Mouse (Mus musculus): ENCODE measurements around the gene B230307C23Rik. TPM values are rescaled to one million over a fixed set of nuclear protein-coding genes. Genes with fewer than 3 reads are reported as not detected.
"Not testable (repeated sequence)": the region's sequence is repeated elsewhere in the genome, so short reads cannot be mapped to it uniquely, and the experiment has no call there.

The B230307C23Rik gene
- polyA plus RNA-seq, 1 experiment: 12.2 TPM

DNA sequence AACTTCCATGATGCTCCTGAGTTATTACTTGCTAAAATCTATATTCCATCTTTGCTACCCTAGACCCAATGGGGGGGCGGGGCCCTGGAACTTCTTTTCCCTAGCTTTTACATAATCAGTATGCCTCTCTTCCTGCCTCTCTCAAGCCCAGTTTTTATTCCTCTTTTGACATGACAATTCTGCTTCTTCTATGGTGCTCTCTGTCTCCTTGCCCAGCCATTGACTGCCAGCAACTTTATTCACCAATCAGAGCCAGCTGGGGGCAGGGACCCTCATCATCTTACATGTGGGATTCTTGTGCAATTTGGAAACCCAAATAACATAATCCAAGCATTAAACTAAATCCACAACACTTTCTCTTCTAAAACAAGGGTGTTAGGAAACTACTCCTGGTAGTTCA is 15.8 kb upstream of the B230307C23Rik start:
- H3K4me3 ChIP-seq (replicated peaks; ENCODE audit: insufficient read depth, low read depth, low read length): no peak overlapping the region
- 92% methylated on average over 1 of the region's 1 CpGs for WGBS
- no peaks in the 10 kb centered on the region for H3K4me1 ChIP-seq (ENCODE audit: control insufficient read depth, insufficient read depth, low read length)
- no peak overlapping the region for H3K27ac ChIP-seq (ENCODE audit: insufficient read depth, low read length)
- H3K27me3 ChIP-seq (ENCODE audit: control insufficient read depth, insufficient read depth, low read length): no peaks in the 10 kb centered on the region
- TF ChIP-seq CTCF (IDR thresholded peaks at IDR 0.05; ENCODE audit: borderline replicate concordance, insufficient read depth, low read depth, low read length): no peak
- no peak for TF ChIP-seq POLR2A (IDR thresholded peaks at IDR 0.05; ENCODE audit: borderline replicate concordance, insufficient read depth, low read length)
- no peak for DNase-seq

DNA sequence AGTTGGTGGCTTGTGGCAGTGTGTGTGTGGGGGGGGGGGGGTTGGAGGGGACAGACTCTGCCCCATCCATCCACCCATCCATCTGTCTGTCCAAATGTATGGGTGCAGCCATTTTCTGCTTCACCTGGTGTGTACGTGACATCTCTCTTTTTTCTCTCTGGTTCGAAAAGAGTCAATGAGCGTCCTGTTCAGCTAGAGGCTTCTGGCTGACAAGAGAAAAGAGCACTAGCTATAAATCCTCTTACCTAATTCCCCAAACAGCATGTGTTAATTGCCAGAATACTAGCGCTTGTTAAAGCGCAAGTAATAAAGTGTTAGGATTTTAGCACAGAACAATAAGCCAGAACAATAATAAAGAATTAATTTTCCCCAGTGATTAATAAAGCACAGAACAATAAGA is 12.5 kb upstream of the B230307C23Rik start:
- WGBS: 75% methylated on average over 5 of the region's 5 CpGs
- Histone ChIP-seq H3K27ac (ENCODE audit: insufficient read depth, low read length) (no peak overlapping the region), H3K4me1 (ENCODE audit: control insufficient read depth, insufficient read depth, low read length) (no peaks in the 10 kb centered on the region), H3K27me3 (ENCODE audit: control insufficient read depth, insufficient read depth, low read length) (no peaks in the 10 kb centered on the region), H3K4me3 (replicated peaks; ENCODE audit: insufficient read depth, low read depth, low read length) (no peak overlapping the region)
- no peak for DNase-seq
- TF ChIP-seq POLR2A (IDR thresholded peaks at IDR 0.05; ENCODE audit: borderline replicate concordance, insufficient read depth, low read length) (no peak), CTCF (IDR thresholded peaks at IDR 0.05; ENCODE audit: borderline replicate concordance, insufficient read depth, low read depth, low read length) (no peak)

DNA sequence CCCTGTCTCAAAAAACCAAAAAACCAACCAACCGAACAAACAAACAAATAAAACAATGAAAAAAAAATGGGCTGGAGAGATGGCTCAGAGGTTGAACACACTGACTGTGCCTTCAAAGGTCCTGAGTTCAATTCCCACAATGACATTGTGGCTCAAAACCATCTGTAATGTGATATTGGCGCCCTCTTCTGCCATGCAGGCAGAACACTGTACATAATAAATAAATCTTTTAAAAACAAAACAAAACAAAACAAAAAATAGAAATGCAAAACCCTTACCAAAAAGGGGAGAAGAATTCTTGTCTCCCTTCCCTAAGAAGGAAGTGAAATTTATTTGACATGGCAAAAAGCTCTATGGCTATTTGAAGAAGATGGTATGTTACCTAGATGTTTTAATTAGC is 5.6 kb upstream of the B230307C23Rik start:
- Histone ChIP-seq H3K4me1 (ENCODE audit: control insufficient read depth, insufficient read depth, low read length) (no peaks in the 10 kb centered on the region), H3K27me3 (ENCODE audit: control insufficient read depth, insufficient read depth, low read length) (no peaks in the 10 kb centered on the region), H3K4me3 (replicated peaks; ENCODE audit: insufficient read depth, low read depth, low read length) (no peak overlapping the region), H3K27ac (ENCODE audit: insufficient read depth, low read length) (no peak overlapping the region)
- DNase-seq: no peak
- WGBS: 75% methylated on average over 2 of the region's 2 CpGs
- no peak for TF ChIP-seq POLR2A (IDR thresholded peaks at IDR 0.05; ENCODE audit: borderline replicate concordance, insufficient read depth, low read length)
- no peak for TF ChIP-seq CTCF (IDR thresholded peaks at IDR 0.05; ENCODE audit: borderline replicate concordance, insufficient read depth, low read depth, low read length)

DNA sequence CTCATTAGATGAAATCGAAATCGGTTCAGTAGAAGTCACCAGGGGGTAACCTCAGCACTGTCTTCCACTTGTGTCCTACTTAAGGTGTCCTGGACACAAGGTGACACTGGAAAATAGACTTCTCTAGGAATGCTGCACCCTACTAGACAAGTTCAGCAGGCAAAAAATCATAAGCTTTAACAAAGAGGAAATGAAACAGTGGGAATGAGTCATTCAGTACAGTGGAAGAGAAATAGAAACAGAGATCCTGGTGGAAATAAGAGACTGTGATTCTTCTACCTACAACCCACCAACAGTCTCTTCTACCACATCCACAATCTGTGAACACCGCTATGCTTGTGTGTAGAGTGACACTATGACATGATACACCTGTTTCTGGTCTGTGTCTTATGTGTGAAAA is 4.6 kb upstream of the B230307C23Rik start:
- not testable (repeated sequence) for H3K27me3 ChIP-seq (ENCODE audit: control insufficient read depth, insufficient read depth, low read length); H3K4me3 ChIP-seq (replicated peaks; ENCODE audit: insufficient read depth, low read depth, low read length); H3K4me1 ChIP-seq (ENCODE audit: control insufficient read depth, insufficient read depth, low read length); H3K27ac ChIP-seq (ENCODE audit: insufficient read depth, low read length); DNase-seq
- 75% methylated on average over 3 of the region's 3 CpGs for WGBS

DNA sequence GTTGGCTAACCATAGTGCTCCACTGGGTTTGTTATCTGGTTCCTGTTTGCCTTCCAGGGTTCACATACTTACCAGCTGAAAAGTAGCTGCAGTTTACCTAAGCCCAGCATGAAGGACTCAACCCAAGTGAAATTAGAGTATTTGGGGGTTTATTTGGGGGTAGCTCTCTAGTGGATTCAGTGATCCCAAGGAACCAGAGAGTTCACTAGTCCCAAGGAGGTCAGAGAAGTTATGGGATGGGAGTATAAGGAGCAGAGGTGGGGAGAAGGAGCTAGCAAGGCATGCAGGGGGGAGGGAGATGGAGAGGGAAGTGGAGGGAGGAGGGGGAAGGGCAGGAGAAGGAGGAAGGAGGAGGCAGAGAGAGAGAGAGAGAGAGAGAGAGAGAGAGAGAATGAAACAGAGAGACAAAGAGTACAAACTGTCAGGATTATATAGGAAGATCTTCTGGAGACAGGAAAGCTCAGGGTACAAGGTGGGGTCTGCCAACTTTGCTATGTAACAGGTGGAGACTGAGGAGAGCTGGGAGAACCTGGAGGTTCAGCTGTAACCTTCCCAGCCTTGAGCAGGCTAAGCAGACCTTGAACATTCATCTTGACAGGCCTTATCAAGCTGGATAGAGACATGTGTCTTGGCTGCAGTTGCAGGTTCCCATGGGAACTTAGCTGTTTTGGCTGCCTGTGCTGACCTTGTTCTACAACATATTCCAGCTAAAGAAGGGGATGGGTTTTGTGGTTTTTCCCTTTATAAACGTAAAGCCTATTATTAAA is 1.1 kb upstream of the B230307C23Rik start:
- TF ChIP-seq CTCF (IDR thresholded peaks at IDR 0.05; ENCODE audit: borderline replicate concordance, insufficient read depth, low read depth, low read length): no peak
- no peak for TF ChIP-seq POLR2A (IDR thresholded peaks at IDR 0.05; ENCODE audit: borderline replicate concordance, insufficient read depth, low read length)
- no peaks in the 10 kb centered on the region for H3K4me1 ChIP-seq (ENCODE audit: control insufficient read depth, insufficient read depth, low read length)
- no peak overlapping the region for H3K27ac ChIP-seq (ENCODE audit: insufficient read depth, low read length)
- no peak for DNase-seq
- no peak overlapping the region for H3K4me3 ChIP-seq (replicated peaks; ENCODE audit: insufficient read depth, low read depth, low read length)
- WGBS: 4% methylated on average over 1 of the region's 1 CpGs
- H3K27me3 ChIP-seq (ENCODE audit: control insufficient read depth, insufficient read depth, low read length): no peaks in the 10 kb centered on the region

DNA sequence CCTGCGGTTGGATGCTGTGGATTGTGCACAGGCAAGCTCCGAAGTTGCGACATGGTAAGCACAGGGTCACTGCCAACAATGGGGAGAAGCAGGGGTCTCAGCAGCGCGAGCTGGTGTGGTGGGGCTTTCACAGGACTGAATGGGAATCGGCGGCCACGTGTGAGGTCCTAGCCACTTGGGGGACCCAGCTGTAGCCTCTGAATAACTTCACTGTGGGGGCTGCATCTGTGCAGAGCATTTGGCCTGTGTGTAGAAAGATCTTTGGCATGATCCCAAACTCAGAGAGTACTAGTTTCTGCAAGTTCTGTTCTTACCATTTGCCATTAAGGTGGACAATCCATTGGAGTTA is 242 bp downstream of the B230307C23Rik start:
- not testable (repeated sequence) for H3K27ac ChIP-seq (ENCODE audit: insufficient read depth, low read length); DNase-seq; H3K27me3 ChIP-seq (ENCODE audit: control insufficient read depth, insufficient read depth, low read length); H3K4me1 ChIP-seq (ENCODE audit: control insufficient read depth, insufficient read depth, low read length)
- WGBS: 1% methylated on average over 8 of the region's 8 CpGs
- peak overlapping the region; percentile 96 for H3K4me3 ChIP-seq (replicated peaks; ENCODE audit: insufficient read depth, low read depth, low read length)

DNA sequence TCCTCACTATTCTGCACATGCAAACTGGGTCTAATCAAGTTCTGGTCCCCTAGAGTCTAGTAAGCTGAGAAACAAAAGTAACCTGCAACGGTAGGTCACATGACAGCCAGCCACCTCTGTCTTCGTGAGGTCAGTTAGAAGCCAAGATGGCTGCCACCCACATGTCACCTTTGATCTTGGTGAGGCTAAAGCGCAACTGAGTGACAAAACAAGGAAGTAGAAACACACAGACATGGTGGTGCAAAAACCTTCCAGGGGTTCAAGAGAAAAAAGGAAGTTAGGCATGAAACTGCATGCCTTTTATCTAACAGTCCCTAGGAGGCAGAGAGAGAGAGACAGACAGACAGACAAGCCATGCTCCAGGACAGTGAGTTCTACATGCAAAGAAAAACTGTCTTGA is 25.0 kb downstream of the B230307C23Rik start:
- Histone ChIP-seq H3K27me3 (ENCODE audit: control insufficient read depth, insufficient read depth, low read length) (no peaks in the 10 kb centered on the region), H3K4me3 (replicated peaks; ENCODE audit: insufficient read depth, low read depth, low read length) (no peak overlapping the region), H3K4me1 (ENCODE audit: control insufficient read depth, insufficient read depth, low read length) (no peaks in the 10 kb centered on the region), H3K27ac (ENCODE audit: insufficient read depth, low read length) (no peak overlapping the region)
- TF ChIP-seq CTCF (IDR thresholded peaks at IDR 0.05; ENCODE audit: borderline replicate concordance, insufficient read depth, low read depth, low read length): no peak
- no peak for TF ChIP-seq POLR2A (IDR thresholded peaks at IDR 0.05; ENCODE audit: borderline replicate concordance, insufficient read depth, low read length)
- WGBS: 93% methylated on average over 3 of the region's 3 CpGs
- no peak for DNase-seq

DNA sequence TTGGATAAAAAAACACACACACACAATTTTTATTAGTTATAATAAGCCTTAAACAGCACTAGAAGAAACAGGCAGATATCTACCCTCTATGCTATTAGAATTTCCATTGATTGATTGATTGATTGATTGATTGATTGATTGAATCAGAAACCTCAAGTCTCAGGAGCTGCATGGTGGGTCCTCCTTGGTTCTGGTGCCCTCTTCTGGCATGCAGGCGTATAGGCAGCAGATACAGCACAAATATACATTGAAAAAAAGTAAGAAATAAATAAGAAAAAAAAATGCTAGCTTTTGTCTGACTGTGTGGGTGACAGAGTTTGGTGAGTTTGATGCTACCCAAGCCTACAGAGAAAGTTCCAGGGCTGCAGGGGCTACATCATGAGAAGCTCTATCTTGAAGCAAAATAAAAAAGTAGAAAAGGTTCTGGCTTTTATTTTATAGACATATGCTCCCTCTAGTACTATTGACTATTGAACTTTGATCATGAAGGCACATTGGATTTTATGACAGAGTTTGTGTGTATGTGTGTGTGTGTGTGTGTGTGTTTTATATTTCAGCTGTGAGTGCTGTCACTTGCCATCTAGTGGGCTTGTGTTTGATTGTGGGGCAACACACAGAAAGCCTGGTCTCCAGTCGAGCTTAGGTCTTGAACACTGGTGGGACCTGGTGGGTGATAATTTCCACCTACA is 25.7 kb downstream of the B230307C23Rik start:
- DNase-seq: no peak
- TF ChIP-seq POLR2A (IDR thresholded peaks at IDR 0.05; ENCODE audit: borderline replicate concordance, insufficient read depth, low read length) (no peak), CTCF (IDR thresholded peaks at IDR 0.05; ENCODE audit: borderline replicate concordance, insufficient read depth, low read depth, low read length) (peak; percentile 5; the same call in 1 of the 2 replicates)
- Histone ChIP-seq H3K4me3 (replicated peaks; ENCODE audit: insufficient read depth, low read depth, low read length) (no peak overlapping the region), H3K4me1 (ENCODE audit: control insufficient read depth, insufficient read depth, low read length) (no peaks in the 10 kb centered on the region), H3K27ac (ENCODE audit: insufficient read depth, low read length) (no peak overlapping the region), H3K27me3 (ENCODE audit: control insufficient read depth, insufficient read depth, low read length) (no peaks in the 10 kb centered on the region)
- WGBS: 79% methylated on average over 2 of the region's 2 CpGs

DNA sequence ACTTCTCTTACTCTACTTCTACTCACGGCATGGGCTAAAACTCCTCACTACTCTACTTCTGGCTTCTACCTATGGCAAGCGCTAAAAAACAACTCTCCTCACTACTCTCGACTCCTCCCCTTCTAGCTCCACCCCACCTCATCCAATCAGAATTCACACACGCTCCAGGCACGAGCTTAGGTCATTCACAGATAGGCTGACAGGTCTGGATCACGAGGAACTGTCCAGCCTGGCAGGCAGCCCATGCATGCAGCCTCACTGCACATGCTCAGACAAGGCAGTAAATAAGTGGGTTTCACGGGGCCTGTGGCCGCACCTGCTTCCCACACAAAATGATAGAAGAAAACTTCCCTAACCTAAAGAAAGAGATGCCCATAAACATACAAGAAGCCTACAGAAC is 29.1 kb downstream of the B230307C23Rik start:
- not testable (repeated sequence) for DNase-seq; H3K4me1 ChIP-seq (ENCODE audit: control insufficient read depth, insufficient read depth, low read length); H3K27ac ChIP-seq (ENCODE audit: insufficient read depth, low read length); H3K27me3 ChIP-seq (ENCODE audit: control insufficient read depth, insufficient read depth, low read length); H3K4me3 ChIP-seq (replicated peaks; ENCODE audit: insufficient read depth, low read depth, low read length)
- 85% methylated on average over 8 of the region's 8 CpGs for WGBS

DNA sequence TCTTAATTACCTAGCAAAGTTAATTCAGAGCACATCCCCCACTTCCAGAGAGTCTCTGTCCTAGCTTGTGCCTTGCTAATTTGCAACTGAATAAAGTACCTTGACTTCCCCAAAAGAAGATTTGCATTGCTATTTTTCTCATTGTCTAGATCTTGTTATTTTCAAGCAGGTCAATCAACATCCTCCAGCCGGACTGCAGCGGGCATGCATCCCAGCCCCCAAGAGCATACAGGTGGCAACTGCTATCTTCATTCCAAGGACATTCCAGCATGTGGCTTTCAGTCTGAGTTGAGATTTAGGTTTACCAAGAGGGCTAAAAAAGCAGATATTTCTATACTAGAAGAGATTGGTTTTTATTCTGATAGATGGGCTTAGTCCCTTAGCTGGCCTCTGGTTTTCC is 37.9 kb downstream of the B230307C23Rik start:
- H3K4me1 ChIP-seq (ENCODE audit: control insufficient read depth, insufficient read depth, low read length); H3K4me3 ChIP-seq (replicated peaks; ENCODE audit: insufficient read depth, low read depth, low read length); H3K27ac ChIP-seq (ENCODE audit: insufficient read depth, low read length); DNase-seq; H3K27me3 ChIP-seq (ENCODE audit: control insufficient read depth, insufficient read depth, low read length): not testable (repeated sequence)
- WGBS: 96% methylated on average over 2 of the region's 2 CpGs

Measured in cerebellum, adult 2 months (tissue).